Mouse (Mus musculus): Measurements from ENCODE around the gene Rimbp3. TPM values are rescaled to one million over a fixed set of nuclear protein-coding genes. Genes with fewer than 3 reads are reported as not detected.
"Not testable (repeated sequence)": the region's sequence is repeated elsewhere in the genome, so short reads cannot be mapped to it uniquely, and the experiment has no call there.

Gene Rimbp3
- polyA plus RNA-seq, 1 experiment from 2014 or later, result 0.44 TPM

- H3K27ac ChIP-seq (ENCODE audit: low read length), result no peak overlapping the region
- no peak for ATAC-seq (ENCODE audit: insufficient read depth, low FRiP score)
These were observed 1.1 kb downstream of the Rimbp3 start for GRCm38 (mm10) chr16:17209404-17209960.

GRCm38 (mm10) chr16:17209981-17210838, 1.8 kb downstream of the Rimbp3 start:
- H3K4me2 ChIP-seq (ENCODE audit: low read depth, low read length), result peak overlapping the region; percentile 99
- H3K4me3 ChIP-seq (replicated peaks; ENCODE audit: low read length), result peak overlapping the region; percentile 67
- 7% methylated on average over 48 of the region's 48 CpGs for WGBS
- H3K27ac ChIP-seq (ENCODE audit: low read length), result no peak overlapping the region
- H3K27me3 ChIP-seq (ENCODE audit: control insufficient read depth, insufficient read depth, low read length), result peaks cover 13% of the 10 kb centered on the region; the same call in 1 of the 2 replicates
- peaks cover 12% of the 10 kb centered on the region for H3K4me1 ChIP-seq (ENCODE audit: control insufficient read depth, insufficient read depth, low read length)
- no peaks in the 10 kb centered on the region for H3K9me3 ChIP-seq (replicated peaks; ENCODE audit: control insufficient read depth, low read length)
- H3K9ac ChIP-seq (ENCODE audit: low read length), result peak overlapping the region; percentile 74
- no peaks in the 10 kb centered on the region for H3K36me3 ChIP-seq (ENCODE audit: control insufficient read depth, insufficient read depth, low read length)
- peak; percentile 85 for ATAC-seq (ENCODE audit: insufficient read depth, low FRiP score)

More at GRCm38 (mm10) chr16:17209404-17209960, 1.1 kb downstream of the Rimbp3 start:
- 1% methylated on average over 37 of the region's 37 CpGs for WGBS
- peaks cover 13% of the 10 kb centered on the region; the same call in 1 of the 2 replicates for H3K27me3 ChIP-seq (ENCODE audit: control insufficient read depth, insufficient read depth, low read length)
- peak overlapping the region; percentile 67 for H3K4me3 ChIP-seq (replicated peaks; ENCODE audit: low read length)
- H3K9me3 ChIP-seq (replicated peaks; ENCODE audit: control insufficient read depth, low read length), result no peaks in the 10 kb centered on the region
- no peaks in the 10 kb centered on the region for H3K36me3 ChIP-seq (ENCODE audit: control insufficient read depth, insufficient read depth, low read length)
- H3K9ac ChIP-seq (ENCODE audit: low read length), result peak overlapping the region; percentile 74
- H3K4me1 ChIP-seq (ENCODE audit: control insufficient read depth, insufficient read depth, low read length), result peaks cover 12% of the 10 kb centered on the region
- H3K4me2 ChIP-seq (ENCODE audit: low read depth, low read length), result peak overlapping the region; percentile 99

GRCm38 (mm10) chr16:17216934-17217633, 8.7 kb downstream of the Rimbp3 start:
- no peak overlapping the region for H3K4me3 ChIP-seq (replicated peaks; ENCODE audit: low read length)
- no peak for ATAC-seq (ENCODE audit: insufficient read depth, low FRiP score)
- H3K36me3 ChIP-seq (ENCODE audit: control insufficient read depth, insufficient read depth, low read length), result no peaks in the 10 kb centered on the region
- H3K4me1 ChIP-seq (ENCODE audit: control insufficient read depth, insufficient read depth, low read length), result peaks cover 3% of the 10 kb centered on the region; the same call in 1 of the 2 replicates
- H3K27ac ChIP-seq (ENCODE audit: low read length), result no peak overlapping the region
- no peak overlapping the region for H3K4me2 ChIP-seq (ENCODE audit: low read depth, low read length)
- WGBS, result 40% methylated on average over 8 of the region's 8 CpGs
- no peaks in the 10 kb centered on the region for H3K27me3 ChIP-seq (ENCODE audit: control insufficient read depth, insufficient read depth, low read length)
- H3K9me3 ChIP-seq (replicated peaks; ENCODE audit: control insufficient read depth, low read length), result no peaks in the 10 kb centered on the region
- no peak overlapping the region for H3K9ac ChIP-seq (ENCODE audit: low read length)

- H3K4me1 ChIP-seq (ENCODE audit: control insufficient read depth, insufficient read depth, low read length), result peaks cover 3% of the 10 kb centered on the region; the same call in 1 of the 2 replicates
- peak overlapping the region; percentile 38 for H3K27ac ChIP-seq (ENCODE audit: low read length)
- H3K36me3 ChIP-seq (ENCODE audit: control insufficient read depth, insufficient read depth, low read length), result no peaks in the 10 kb centered on the region
- no peaks in the 10 kb centered on the region for H3K9me3 ChIP-seq (replicated peaks; ENCODE audit: control insufficient read depth, low read length)
- WGBS, result 26% methylated on average over 7 of the region's 7 CpGs
- H3K4me3 ChIP-seq (replicated peaks; ENCODE audit: low read length), result no peak overlapping the region
- peak overlapping the region; percentile 16; the same call in 1 of the 2 replicates for H3K9ac ChIP-seq (ENCODE audit: low read length)
- H3K27me3 ChIP-seq (ENCODE audit: control insufficient read depth, insufficient read depth, low read length), result no peaks in the 10 kb centered on the region
- H3K4me2 ChIP-seq (ENCODE audit: low read depth, low read length), result no peak overlapping the region
- ATAC-seq (ENCODE audit: insufficient read depth, low FRiP score), result peak; percentile 27; the same call in 1 of the 2 replicates
These were observed 11.8 kb downstream of the Rimbp3 start for GRCm38 (mm10) chr16:17220127-17220733.

- Histone ChIP-seq H3K27me3 (ENCODE audit: control insufficient read depth, insufficient read depth, low read length) (no peaks in the 10 kb centered on the region), H3K27ac (ENCODE audit: low read length) (no peak overlapping the region), H3K4me1 (ENCODE audit: control insufficient read depth, insufficient read depth, low read length) (peaks cover 3% of the 10 kb centered on the region; the same call in 1 of the 2 replicates), H3K4me3 (replicated peaks; ENCODE audit: low read length) (no peak overlapping the region), H3K36me3 (ENCODE audit: control insufficient read depth, insufficient read depth, low read length) (no peaks in the 10 kb centered on the region), H3K4me2 (ENCODE audit: low read depth, low read length) (no peak overlapping the region), H3K9ac (ENCODE audit: low read length) (no peak overlapping the region), H3K9me3 (replicated peaks; ENCODE audit: control insufficient read depth, low read length) (no peaks in the 10 kb centered on the region)
- WGBS, result 33% methylated on average over 25 of the region's 25 CpGs
- peak; percentile 100 for ATAC-seq (ENCODE audit: insufficient read depth, low FRiP score)
These were observed 13.8 kb downstream of the Rimbp3 start for GRCm38 (mm10) chr16:17222197-17222596.

GRCm38 (mm10) chr16:17225584-17225983, 17.2 kb downstream of the Rimbp3 start:
- Histone ChIP-seq H3K9ac (ENCODE audit: low read length) (no peak overlapping the region), H3K27me3 (ENCODE audit: control insufficient read depth, insufficient read depth, low read length) (no peaks in the 10 kb centered on the region), H3K4me2 (ENCODE audit: low read depth, low read length) (no peak overlapping the region), H3K4me1 (ENCODE audit: control insufficient read depth, insufficient read depth, low read length) (no peaks in the 10 kb centered on the region), H3K9me3 (replicated peaks; ENCODE audit: control insufficient read depth, low read length) (0 out of 2 replicates have a peak, but pooled peaks cover 4% of the 10 kb centered on the region), H3K27ac (ENCODE audit: low read length) (peak overlapping the region; percentile 36; the same call in 1 of the 2 replicates), H3K36me3 (ENCODE audit: control insufficient read depth, insufficient read depth, low read length) (no peaks in the 10 kb centered on the region), H3K4me3 (replicated peaks; ENCODE audit: low read length) (no peak overlapping the region)
- WGBS, result 71% methylated on average over 5 of the region's 5 CpGs
- 0 out of 2 replicates have a peak, but pooled peaks have one; percentile 22 for ATAC-seq (ENCODE audit: insufficient read depth, low FRiP score)

- no peaks in the 10 kb centered on the region for H3K36me3 ChIP-seq (ENCODE audit: control insufficient read depth, insufficient read depth, low read length)
- no peak overlapping the region for H3K9ac ChIP-seq (ENCODE audit: low read length)
- H3K27ac ChIP-seq (ENCODE audit: low read length), result no peak overlapping the region
- no peaks in the 10 kb centered on the region for H3K4me1 ChIP-seq (ENCODE audit: control insufficient read depth, insufficient read depth, low read length)
- H3K27me3 ChIP-seq (ENCODE audit: control insufficient read depth, insufficient read depth, low read length), result no peaks in the 10 kb centered on the region
- 0 out of 2 replicates have a peak, but pooled peaks cover 4% of the 10 kb centered on the region for H3K9me3 ChIP-seq (replicated peaks; ENCODE audit: control insufficient read depth, low read length)
- H3K4me3 ChIP-seq (replicated peaks; ENCODE audit: low read length), result no peak overlapping the region
- ATAC-seq (ENCODE audit: insufficient read depth, low FRiP score), result no peak
- no peak overlapping the region for H3K4me2 ChIP-seq (ENCODE audit: low read depth, low read length)
These were observed 18.1 kb downstream of the Rimbp3 start for GRCm38 (mm10) chr16:17226496-17226895.

- not testable (repeated sequence) for H3K4me2 ChIP-seq (ENCODE audit: low read depth, low read length); H3K27ac ChIP-seq (ENCODE audit: low read length); H3K36me3 ChIP-seq (ENCODE audit: control insufficient read depth, insufficient read depth, low read length); H3K9me3 ChIP-seq (replicated peaks; ENCODE audit: control insufficient read depth, low read length); ATAC-seq (ENCODE audit: insufficient read depth, low FRiP score); H3K4me3 ChIP-seq (replicated peaks; ENCODE audit: low read length); H3K9ac ChIP-seq (ENCODE audit: low read length); H3K27me3 ChIP-seq (ENCODE audit: control insufficient read depth, insufficient read depth, low read length)
- 89% methylated on average over 2 of the region's 2 CpGs for WGBS
- peaks cover 16% of the 10 kb centered on the region for H3K4me1 ChIP-seq (ENCODE audit: control insufficient read depth, insufficient read depth, low read length)
These were observed 23.1 kb downstream of the Rimbp3 start for GRCm38 (mm10) chr16:17231523-17231922.

All from stomach, embryonic 16.5 days (tissue).